Mouse (Mus musculus): ENCODE measurements at regions not wholly inside any gene's neighbourhood (a gene's known extent, or its start where the extent isn't known, plus 50 kb on each side); places are given as distances from the start of the nearest gene placed in this dataset.
"Not testable (repeated sequence)": the region's sequence is repeated elsewhere in the genome, so short reads cannot be mapped to it uniquely, and the experiment has no call there.

GRCm38 (mm10) chr14:9492228-9492627, 826.2 kb upstream of the 4930452B06Rik start:
- DNase-seq, result no peak

GRCm38 (mm10) chr14:9488585-9488984, 822.5 kb upstream of the 4930452B06Rik start:
- no peak for DNase-seq

DNA sequence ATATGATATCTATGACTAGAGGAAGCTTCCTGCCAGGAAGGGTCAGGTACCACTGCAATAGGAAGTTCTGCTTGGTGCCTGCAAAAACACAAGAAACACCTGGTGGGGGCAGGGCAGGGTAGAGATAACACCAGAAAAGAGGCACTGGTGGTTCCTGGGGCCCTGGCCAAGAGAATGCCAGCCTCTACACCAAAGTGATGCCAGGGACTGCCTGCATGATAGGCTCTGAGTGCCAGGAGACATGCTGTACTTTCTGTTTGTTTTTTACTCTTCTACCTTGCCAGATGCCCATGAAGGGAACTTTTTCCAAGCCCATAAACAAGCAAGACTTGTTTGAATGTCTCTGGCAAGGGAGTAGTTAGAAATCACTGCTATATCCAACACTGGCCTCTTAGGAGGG, 812.9 kb upstream of the 4930452B06Rik start:
- DNase-seq, result no peak

DNA sequence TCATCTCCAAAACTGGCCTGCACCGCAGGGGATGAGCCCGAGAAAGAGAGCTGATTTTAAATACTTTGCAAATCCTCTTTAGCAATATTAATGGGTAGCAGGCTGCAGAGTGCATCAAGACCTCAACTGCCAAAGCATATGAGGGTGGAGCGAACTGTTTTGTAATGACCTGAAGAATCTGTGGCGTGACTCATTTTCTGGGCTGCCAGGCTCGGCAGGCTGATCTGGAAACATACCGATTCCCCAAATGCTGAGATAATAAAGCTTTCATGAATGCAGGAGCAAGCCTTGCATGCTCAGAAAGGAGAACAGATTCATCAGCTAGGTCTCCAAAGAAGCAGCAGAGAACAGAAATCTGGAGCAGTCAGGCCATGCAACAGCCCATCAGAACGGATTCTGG, 809.1 kb upstream of the 4930452B06Rik start:
- DNase-seq, result no peak

GRCm38 (mm10) chr14:9469686-9470085, 803.6 kb upstream of the 4930452B06Rik start:
- DNase-seq, result peak; percentile 4

- no peak for DNase-seq
These were observed 802.6 kb upstream of the 4930452B06Rik start for GRCm38 (mm10) chr14:9468654-9469053.

GRCm38 (mm10) chr14:9467690-9468458, 801.8 kb upstream of the 4930452B06Rik start:
- DNase-seq, result peak; percentile 9

GRCm38 (mm10) chr14:9460006-9460405, 794.0 kb upstream of the 4930452B06Rik start:
- no peak for DNase-seq

DNA sequence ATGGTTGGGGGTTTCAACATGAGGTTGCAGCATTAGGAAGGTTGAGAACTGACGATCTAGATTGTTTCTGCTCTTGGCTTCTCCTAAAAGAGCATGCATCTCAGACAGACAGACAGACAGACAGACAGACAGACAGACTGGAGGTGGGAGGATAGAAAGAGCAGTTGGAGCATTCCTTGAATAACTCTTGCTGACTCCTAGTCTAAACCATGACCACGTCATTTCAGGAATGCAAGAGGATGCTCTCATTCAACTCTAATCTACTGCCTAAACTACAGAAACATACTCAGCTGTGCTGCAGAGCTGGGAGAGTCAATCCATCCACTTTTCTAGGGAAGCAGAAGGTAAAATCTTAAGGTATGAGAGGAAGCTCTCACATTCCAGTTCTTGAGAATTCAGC, 792.8 kb upstream of the 4930452B06Rik start:
- DNase-seq, result no peak

DNA sequence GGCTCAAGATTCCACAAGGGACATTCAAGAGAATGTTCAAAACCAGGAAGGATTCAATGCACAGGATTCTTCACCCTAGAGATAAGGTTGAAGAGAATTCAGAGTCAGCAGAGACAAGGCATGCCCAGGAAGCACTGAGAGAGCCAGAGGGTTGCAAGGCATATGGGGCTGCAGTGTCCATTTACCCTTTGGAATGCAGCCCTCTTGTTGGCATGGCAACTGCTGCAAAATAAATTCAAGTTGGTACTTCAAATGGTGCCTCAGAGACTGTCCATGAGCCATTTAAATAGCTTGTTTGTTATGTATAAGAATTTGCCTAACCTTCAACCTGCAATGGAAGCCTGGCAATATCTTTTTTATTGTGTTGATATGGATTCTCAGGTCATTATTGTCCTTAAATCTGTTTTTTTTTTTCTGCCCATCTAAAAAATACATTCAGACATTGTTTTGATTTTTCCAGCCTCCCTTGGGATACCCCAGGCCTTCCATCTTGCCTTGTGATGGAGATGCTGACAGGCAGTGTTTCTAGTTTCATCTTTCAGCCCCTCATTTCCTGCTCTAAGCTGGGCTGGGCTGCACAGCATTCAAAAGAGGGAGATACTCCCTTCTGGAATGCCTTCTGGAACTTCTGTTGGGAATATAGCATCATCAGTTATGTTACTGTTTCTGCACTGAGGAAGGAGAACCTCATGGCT, 791.9 kb upstream of the 4930452B06Rik start:
- no peak for DNase-seq

DNA sequence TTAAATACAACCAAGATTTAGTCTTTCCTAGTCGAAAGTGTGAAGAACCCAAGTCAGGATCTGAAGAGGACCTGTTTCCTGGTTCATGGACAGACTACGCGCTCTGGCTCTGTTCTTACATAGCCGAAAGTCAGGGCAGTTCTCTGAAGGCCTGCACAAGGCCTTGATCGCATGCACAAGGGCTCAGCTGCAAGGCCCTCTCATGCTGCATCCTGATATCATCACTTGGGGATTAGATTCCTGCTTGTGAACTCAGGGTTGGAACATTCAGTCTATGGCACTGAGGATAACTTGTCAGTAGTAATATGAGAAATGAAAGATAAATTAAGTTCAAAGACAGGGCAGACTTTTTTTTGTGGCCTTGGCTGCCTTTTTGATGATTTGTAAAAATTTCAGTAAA, 789.9 kb upstream of the 4930452B06Rik start:
- no peak for DNase-seq

DNA sequence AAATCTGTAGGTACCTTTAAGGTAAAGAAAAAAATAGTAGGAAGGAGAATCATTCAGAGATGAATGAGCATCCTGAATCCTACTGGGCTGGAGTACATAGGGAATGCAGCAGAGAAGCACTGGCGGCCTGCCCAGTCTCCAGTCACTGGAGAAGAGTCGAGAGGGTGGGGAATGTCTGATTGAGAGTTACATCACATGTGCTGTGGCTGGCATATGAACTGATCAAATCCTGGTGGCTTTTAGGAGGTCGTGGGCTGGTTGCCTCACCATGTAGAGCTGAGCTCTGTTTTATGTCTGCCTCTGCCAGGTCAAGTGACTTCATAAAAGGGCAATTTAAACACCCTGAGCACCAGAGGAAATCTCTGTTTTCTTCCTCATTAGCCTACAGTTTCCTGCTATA, 783.9 kb upstream of the 4930452B06Rik start:
- DNase-seq, result peak; percentile 9

GRCm38 (mm10) chr14:9437896-9438295, 771.9 kb upstream of the 4930452B06Rik start:
- DNase-seq, result no peak

DNA sequence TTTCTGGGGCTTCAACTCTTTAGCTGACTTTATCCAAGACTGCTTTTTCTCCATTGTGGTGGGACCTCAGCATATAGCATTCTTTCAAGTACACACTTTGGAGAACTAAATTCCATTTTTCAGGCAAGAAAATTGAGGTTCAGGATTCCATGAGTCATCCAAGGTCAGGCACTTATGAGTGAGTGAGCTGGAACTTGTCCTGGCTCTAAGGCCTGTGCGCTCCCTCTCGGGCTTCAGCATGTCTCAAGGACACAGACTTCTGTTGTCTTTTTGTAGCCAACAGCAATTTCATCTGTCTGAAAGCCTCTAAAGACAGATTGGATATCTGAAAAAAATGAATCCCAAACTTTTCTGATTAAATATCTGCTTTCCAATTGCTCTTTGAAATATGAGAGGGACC, 769.1 kb upstream of the 4930452B06Rik start:
- no peak for DNase-seq

GRCm38 (mm10) chr14:9433081-9433590, 767.1 kb upstream of the 4930452B06Rik start:
- no peak for DNase-seq

DNA sequence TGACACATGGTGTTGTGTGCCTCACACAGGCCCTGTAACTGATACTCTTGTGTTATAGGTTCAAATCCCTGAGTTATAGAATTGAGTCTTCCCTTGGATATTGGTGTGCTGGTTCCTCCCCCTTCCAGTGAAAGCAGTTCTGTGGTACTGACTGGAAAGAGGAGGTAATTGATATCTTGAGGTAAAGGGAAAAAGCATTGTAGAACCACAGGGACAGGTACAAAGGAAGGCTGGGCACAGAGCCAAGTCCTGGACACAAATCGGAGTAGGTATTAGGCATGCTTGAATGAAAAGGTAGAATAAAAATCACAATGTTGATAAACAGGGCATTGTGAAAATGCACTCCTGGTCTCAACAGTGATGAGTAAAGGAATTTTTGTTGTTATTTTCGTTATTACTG, 765.8 kb upstream of the 4930452B06Rik start:
- DNase-seq, result peak; percentile 6

DNA sequence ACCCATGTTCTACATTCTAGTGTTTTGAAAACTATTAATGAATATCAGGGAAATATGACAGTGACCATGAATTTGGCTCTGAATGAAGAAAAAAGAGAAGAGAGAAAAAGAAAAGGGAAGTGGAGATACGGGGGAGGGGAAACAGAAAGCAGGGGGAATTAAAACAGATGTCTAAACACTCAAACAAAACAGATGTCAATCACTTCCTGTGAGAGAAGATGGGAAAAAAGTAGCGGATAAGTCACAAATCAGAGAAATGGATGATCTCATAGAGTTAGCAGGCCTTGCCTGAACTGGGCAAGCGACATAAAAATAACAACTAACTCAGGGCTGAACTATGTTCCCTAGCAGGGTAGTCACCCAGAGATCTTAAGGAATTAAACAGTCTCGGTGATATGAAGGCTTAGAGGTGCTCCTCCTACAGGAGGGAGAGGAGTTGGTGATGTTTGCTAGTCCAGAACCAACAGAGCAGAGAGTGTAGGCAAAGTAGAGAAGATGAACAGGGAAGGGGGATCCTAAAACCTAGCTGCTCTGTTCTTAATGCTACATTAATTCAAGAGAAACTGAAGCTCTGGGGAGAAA, 745.9 kb upstream of the 4930452B06Rik start:
- DNase-seq, result no peak

DNA sequence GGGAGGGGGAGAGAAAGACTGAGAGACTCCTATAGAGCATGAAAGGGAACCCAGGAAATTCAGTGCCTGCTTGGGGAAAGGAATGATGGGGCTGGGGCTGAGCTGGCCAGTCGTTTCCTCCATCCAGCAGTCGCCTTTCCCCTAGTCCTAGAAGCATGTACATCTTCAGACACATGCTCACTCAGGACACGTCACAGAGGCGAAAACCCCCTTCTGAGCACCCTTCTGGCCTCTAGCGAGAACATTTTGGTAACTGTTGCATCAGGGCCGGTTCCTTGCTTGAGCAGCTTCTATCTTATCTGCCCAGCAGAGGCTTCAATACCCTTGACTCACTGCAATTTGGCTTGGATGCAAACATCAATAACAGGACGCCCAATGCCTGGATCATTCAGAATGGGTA, 737.6 kb upstream of the 4930452B06Rik start:
- no peak for DNase-seq

GRCm38 (mm10) chr14:9400861-9401260, 734.8 kb upstream of the 4930452B06Rik start:
- DNase-seq, result no peak

DNA sequence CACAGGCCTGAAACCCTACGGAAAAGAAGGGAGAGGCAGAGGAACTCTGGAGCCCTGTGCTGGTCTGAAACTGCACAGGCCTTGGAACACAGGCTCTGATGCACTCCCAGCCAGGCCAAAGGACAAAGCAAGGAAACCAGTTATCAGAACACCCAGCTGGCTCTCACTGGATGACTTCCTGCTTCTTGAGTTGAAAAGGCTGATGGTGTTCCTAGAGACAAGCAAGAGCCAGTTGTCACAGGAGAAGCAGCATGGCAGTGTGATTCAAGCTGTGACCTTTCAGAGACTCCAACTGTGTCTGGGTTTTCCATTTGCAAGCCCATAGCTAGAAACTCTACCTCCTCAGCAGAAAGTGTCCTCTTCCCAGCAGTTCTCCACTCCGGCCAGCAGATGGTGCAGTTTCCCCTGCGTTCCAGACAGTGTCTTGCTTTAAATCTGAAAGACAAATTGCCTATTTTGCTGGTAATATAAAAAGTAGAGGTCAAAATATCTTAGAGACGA, 727.3 kb upstream of the 4930452B06Rik start:
- peak; percentile 69 for DNase-seq

- not testable (repeated sequence) for DNase-seq
These were observed 724.0 kb upstream of the 4930452B06Rik start for GRCm38 (mm10) chr14:9389878-9390536.

GRCm38 (mm10) chr14:9389180-9389579, 723.1 kb upstream of the 4930452B06Rik start:
- DNase-seq, result no peak

Data from kidney, postnatal 14 days (tissue).